Mouse (Mus musculus) induced T-regulatory cell, adult 2 months (primary cell): ENCODE results near the gene Epb41l4b.
A peak's percentile ranks its signal among the peaks of the same experiment; 100 is the strongest.

Source experiments
- DNase-seq: peaks from one replicate; pipeline ENCODE4 v3.0.0-alpha.2; 2012; ENCODE audit warnings: low read depth

Gene Epb41l4b

GRCm38 (mm10) chr4:57010919-57011318 lies 132.3 kb downstream of the Epb41l4b start:
- DNase-seq = no peak

- no peak for DNase-seq
These were observed 132.8 kb downstream of the Epb41l4b start for GRCm38 (mm10) chr4:57010425-57010824.

- no peak for DNase-seq
These were observed 135.5 kb downstream of the Epb41l4b start for GRCm38 (mm10) chr4:57007717-57008116.

- DNase-seq = no peak
These were observed 138.2 kb downstream of the Epb41l4b start for GRCm38 (mm10) chr4:57005011-57005410.

- DNase-seq = no peak
These were observed 139.4 kb downstream of the Epb41l4b start for GRCm38 (mm10) chr4:57003886-57004285.

- no peak for DNase-seq
These were observed 140.5 kb downstream of the Epb41l4b start for GRCm38 (mm10) chr4:57002751-57003150.

GRCm38 (mm10) chr4:57001437-57001836 lies 141.8 kb downstream of the Epb41l4b start:
- no peak for DNase-seq

- DNase-seq = no peak
These were observed 149.9 kb downstream of the Epb41l4b start for GRCm38 (mm10) chr4:56993331-56993730.

GRCm38 (mm10) chr4:56991951-56992350 lies 151.3 kb downstream of the Epb41l4b start:
- no peak for DNase-seq

GRCm38 (mm10) chr4:56990215-56990584 lies 153.0 kb downstream of the Epb41l4b start, which contains the start of gene Frrs1l:
Gene Frrs1l (minus strand): TSS chr4:56990391.
- DNase-seq = no peak

GRCm38 (mm10) chr4:56989431-56990214 lies 153.6 kb downstream of the Epb41l4b start:
- no peak for DNase-seq

- DNase-seq = no peak
These were observed 177.6 kb downstream of the Epb41l4b start for GRCm38 (mm10) chr4:56965586-56966179.

GRCm38 (mm10) chr4:56963687-56964086 lies 179.6 kb downstream of the Epb41l4b start:
- no peak for DNase-seq

GRCm38 (mm10) chr4:56961320-56961925 lies 181.8 kb downstream of the Epb41l4b start:
- DNase-seq = no peak

GRCm38 (mm10) chr4:56957518-56957917 lies 185.7 kb downstream of the Epb41l4b start:
- no peak for DNase-seq

GRCm38 (mm10) chr4:56953235-56953634 lies 190.0 kb downstream of the Epb41l4b start:
- no peak for DNase-seq

- no peak for DNase-seq
These were observed 191.5 kb downstream of the Epb41l4b start for GRCm38 (mm10) chr4:56951701-56952100.

GRCm38 (mm10) chr4:56949494-56949893 lies 193.7 kb downstream of the Epb41l4b start:
- DNase-seq = peak; percentile 65

GRCm38 (mm10) chr4:56946641-56947640 lies 196.3 kb downstream of the Epb41l4b start, which contains the start of gene Tmem245:
Gene Tmem245 (minus strand): TSS chr4:56947437.
- peak; percentile 95 for DNase-seq

- DNase-seq = no peak
These were observed 197.1 kb downstream of the Epb41l4b start for GRCm38 (mm10) chr4:56946180-56946579.

- peak; percentile 19 for DNase-seq
These were observed 199.0 kb downstream of the Epb41l4b start for GRCm38 (mm10) chr4:56944286-56944685.

GRCm38 (mm10) chr4:56943258-56943657 lies 200.0 kb downstream of the Epb41l4b start:
- DNase-seq = no peak
